Mouse (Mus musculus) liver, embryonic 13.5 days (tissue): ENCODE measurements at regions not wholly inside any gene's neighbourhood (a gene's known extent, or its start where the extent isn't known, plus 50 kb on each side); places are given as distances from the start of the nearest gene placed in this dataset.

Source experiments
- ATAC-seq: fragments of 200-750 bp; cut with Nextera tagmentation; 2 replicates; pipeline ENCODE4 v1.8.0; 2017; ENCODE audit warnings: low read depth, mild to moderate bottlenecking, moderate number of reproducible peaks, moderate library complexity
- DNase-seq: peaks from one replicate; pipeline ENCODE4 v3.0.0; 2022
- H3K27ac ChIP-seq: fragments of 300-500 bp; sonication (generic); 2 replicates; pipeline ENCODE4 v1.5.1; 2015; ENCODE audit warnings: moderate library complexity, mild to moderate bottlenecking, inconsistent platforms
- H3K27me3 ChIP-seq: fragments of 300-500 bp; sonication (generic); 2 replicates; pipeline ENCODE4 v1.6.1; 2015; ENCODE audit warnings: mild to moderate bottlenecking, inconsistent platforms
- H3K36me3 ChIP-seq: fragments of 300-500 bp; sonication (generic); 2 replicates; pipeline ENCODE4 v1.6.1; 2015; ENCODE audit warnings: mild to moderate bottlenecking, inconsistent platforms
- H3K4me1 ChIP-seq: fragments of 300-500 bp; sonication (generic); replicated peaks from 2 replicates; pipeline ENCODE4 v1.6.1; 2015; ENCODE audit warnings: inconsistent platforms
- H3K4me2 ChIP-seq: fragments of 300-500 bp; sonication (generic); 2 replicates; pipeline ENCODE4 v1.6.1; 2015; ENCODE audit warnings: inconsistent platforms, mild to moderate bottlenecking, moderate library complexity
- H3K4me3 ChIP-seq: fragments of 300-500 bp; sonication (generic); replicated peaks from 2 replicates; pipeline ENCODE4 v1.5.1; 2015; ENCODE audit warnings: mild to moderate bottlenecking, inconsistent platforms
- H3K9ac ChIP-seq: fragments of 300-500 bp; sonication (generic); 2 replicates; pipeline ENCODE4 v1.6.1; 2015; ENCODE audit warnings: mild to moderate bottlenecking, inconsistent platforms
- H3K9me3 ChIP-seq: fragments of 300-500 bp; sonication (generic); replicated peaks from 2 replicates; pipeline ENCODE4 v1.6.1; 2016; ENCODE audit warnings: inconsistent platforms
- WGBS: fragments of 180-500 bp; shearing (Covaris S2); methylation state at CpG from one replicate; pipeline ENCODE4 v1.1.7; 2015; ENCODE audit not compliant: insufficient replicate concordance; 5-methylcytosine and 5-hydroxymethylcytosine counted together

DNA sequence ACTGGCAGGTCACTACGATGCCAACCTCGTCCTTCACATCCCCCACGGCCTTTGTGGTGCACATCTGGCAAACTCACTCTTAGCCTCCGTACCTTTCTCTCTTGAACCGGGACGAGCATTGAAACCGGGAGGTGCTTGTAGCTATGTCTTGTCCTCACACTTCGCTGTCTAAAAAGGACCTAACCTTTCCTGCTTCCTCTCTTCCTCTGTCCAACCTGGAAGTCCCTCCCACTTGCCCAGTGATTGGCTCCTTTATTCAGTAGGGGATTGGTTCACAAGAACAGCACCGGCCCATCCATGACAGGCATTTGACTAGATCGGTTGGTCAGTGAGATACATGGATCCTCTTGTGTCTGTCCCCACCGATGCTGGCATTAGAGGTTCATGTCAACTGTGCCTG, 93.8 kb upstream of the Psmd7 start:
- DNase-seq, result no peak
- no peaks in the 10 kb centered on the region for H3K27me3 ChIP-seq
- WGBS, result 77% methylated on average over 11 of the region's 11 CpGs
- H3K4me2 ChIP-seq, result no peak overlapping the region
- H3K4me3 ChIP-seq, result no peak overlapping the region
- no peaks in the 10 kb centered on the region for H3K36me3 ChIP-seq
- no peaks in the 10 kb centered on the region for H3K9me3 ChIP-seq
- H3K9ac ChIP-seq, result no peak overlapping the region
- ATAC-seq, result no peak
- H3K27ac ChIP-seq, result no peak overlapping the region
- H3K4me1 ChIP-seq, result no peaks in the 10 kb centered on the region

DNA sequence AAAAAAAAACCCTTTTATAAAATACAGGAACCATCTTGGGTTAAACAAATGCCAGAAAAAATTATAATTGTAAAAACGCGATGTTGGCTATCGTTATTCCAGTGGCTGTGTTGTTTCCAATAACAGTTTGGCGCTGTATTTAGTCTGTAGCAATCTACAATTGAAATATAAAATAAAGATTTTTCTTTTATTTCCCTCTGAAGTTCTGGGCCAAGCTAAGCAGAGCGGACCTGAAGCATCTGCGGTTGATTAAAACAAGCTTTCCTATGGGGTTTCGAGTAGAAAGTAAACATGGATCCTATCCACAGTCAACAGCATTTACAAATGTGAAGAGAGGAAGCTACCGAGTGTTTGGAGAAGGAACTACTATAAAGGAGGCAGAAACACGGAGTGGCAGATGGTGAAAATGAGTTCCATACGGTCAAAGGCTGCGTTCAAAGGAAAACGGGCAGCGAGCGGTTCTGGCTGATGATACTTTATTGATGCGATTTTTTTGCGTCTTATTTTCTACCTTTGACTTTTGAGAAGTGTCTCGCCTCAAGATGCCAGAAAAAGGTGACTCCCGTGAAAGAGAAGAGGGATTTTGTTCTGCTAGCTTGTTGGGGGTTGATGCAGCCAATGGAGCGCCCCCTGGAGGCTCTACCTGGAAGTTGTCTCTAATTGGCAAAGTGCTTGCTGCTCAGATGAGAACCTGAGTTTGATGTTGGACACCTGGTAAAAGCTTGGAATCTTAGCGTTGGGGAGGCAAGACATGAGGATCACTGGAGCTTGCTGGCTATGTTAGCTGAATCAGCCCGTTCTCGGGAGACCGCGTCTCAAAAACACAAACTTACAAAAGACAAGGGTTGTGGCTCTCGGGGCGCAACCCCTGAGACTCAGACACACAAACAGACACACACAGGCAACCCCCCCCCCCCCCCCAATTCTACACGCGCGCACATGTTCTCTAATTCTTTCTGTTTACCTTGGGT, 96.7 kb upstream of the Psmd7 start:
- no peak overlapping the region for H3K4me3 ChIP-seq
- no peaks in the 10 kb centered on the region for H3K27me3 ChIP-seq
- ATAC-seq (no peak), DNase-seq (no peak)
- H3K36me3 ChIP-seq, result no peaks in the 10 kb centered on the region
- H3K9me3 ChIP-seq, result no peaks in the 10 kb centered on the region
- WGBS, result 61% methylated on average over 29 of the region's 29 CpGs
- no peak overlapping the region for H3K27ac ChIP-seq
- no peak overlapping the region for H3K4me2 ChIP-seq
- H3K4me1 ChIP-seq, result no peaks in the 10 kb centered on the region
- H3K9ac ChIP-seq, result no peak overlapping the region

DNA sequence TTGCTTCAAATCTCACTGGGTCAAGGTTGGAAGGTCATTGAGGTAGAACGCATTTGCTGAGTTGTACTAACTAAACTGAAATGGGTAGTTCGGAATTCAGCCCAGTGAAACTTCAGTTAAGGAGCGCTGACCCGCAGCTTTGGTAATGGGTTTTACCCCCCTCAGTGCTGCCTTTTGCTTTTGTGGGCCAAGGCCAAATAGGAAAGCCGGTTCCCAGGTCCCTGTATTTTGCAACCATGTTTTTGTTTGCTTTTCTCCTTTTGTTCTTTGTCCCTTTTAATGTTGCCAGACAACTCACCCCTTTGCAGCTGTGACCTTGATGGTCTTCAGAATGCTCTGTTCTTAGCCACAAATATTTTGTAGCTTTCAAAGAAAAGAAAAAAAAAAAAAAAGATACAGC, 98.7 kb upstream of the Psmd7 start:
- H3K4me3 ChIP-seq, result no peak overlapping the region
- no peaks in the 10 kb centered on the region for H3K4me1 ChIP-seq
- no peak overlapping the region for H3K4me2 ChIP-seq
- H3K9ac ChIP-seq, result no peak overlapping the region
- DNase-seq (no peak), ATAC-seq (no peak)
- no peaks in the 10 kb centered on the region for H3K27me3 ChIP-seq
- H3K27ac ChIP-seq, result no peak overlapping the region
- H3K9me3 ChIP-seq, result no peaks in the 10 kb centered on the region
- H3K36me3 ChIP-seq, result no peaks in the 10 kb centered on the region
- 59% methylated on average over 5 of the region's 5 CpGs for WGBS

DNA sequence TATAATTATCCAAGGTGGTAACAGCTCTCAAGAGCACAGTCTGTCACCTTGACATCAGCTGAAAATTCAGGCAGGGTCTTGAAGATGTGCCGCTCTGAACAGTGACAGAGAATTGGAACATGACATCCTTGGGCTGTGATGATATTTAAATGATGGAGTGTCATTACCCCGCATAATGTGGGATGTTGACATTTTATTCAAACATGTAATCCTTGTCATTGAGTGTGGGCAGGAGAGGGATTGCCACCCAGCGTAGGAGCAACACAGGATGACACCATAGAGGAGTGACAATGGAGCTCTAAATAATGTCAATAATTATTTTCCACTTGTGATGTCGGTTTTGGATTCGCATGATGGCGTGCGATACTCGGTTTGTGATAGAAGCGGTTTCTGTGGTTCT, 99.3 kb upstream of the Psmd7 start:
- no peaks in the 10 kb centered on the region for H3K27me3 ChIP-seq
- no peak overlapping the region for H3K9ac ChIP-seq
- H3K9me3 ChIP-seq, result no peaks in the 10 kb centered on the region
- H3K27ac ChIP-seq, result no peak overlapping the region; the same call in 1 of the 2 replicates
- no peaks in the 10 kb centered on the region for H3K36me3 ChIP-seq
- WGBS, result 81% methylated on average over 9 of the region's 9 CpGs
- H3K4me2 ChIP-seq, result no peak overlapping the region
- DNase-seq, result no peak
- H3K4me1 ChIP-seq, result no peaks in the 10 kb centered on the region
- H3K4me3 ChIP-seq, result no peak overlapping the region
- no peak for ATAC-seq

DNA sequence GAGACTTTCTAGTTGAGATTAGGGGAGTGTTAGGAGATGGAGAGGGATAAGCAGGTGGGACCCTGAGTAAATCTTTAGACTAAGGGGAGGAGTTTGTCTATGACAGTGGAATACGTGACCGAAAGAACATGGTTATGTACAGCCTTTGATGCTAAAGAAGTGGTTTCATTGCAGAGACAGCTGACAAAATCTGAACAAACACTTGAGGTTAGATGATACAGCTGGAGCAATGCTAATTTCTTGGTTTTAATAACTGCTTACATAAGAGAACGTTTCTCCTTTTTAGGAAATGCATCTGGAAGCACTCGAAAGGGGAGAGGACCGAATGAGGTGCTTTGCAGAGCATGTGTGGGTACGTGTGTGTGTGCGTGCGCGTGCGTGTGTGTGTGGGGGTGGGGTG, 100.8 kb upstream of the Psmd7 start:
- no peak overlapping the region for H3K4me3 ChIP-seq
- no peak overlapping the region for H3K27ac ChIP-seq
- DNase-seq (no peak), ATAC-seq (no peak)
- H3K9ac ChIP-seq, result no peak overlapping the region
- H3K9me3 ChIP-seq, result no peaks in the 10 kb centered on the region
- WGBS, result 79% methylated on average over 10 of the region's 10 CpGs
- H3K27me3 ChIP-seq, result no peaks in the 10 kb centered on the region
- no peak overlapping the region for H3K4me2 ChIP-seq
- no peaks in the 10 kb centered on the region for H3K36me3 ChIP-seq
- no peaks in the 10 kb centered on the region for H3K4me1 ChIP-seq

DNA sequence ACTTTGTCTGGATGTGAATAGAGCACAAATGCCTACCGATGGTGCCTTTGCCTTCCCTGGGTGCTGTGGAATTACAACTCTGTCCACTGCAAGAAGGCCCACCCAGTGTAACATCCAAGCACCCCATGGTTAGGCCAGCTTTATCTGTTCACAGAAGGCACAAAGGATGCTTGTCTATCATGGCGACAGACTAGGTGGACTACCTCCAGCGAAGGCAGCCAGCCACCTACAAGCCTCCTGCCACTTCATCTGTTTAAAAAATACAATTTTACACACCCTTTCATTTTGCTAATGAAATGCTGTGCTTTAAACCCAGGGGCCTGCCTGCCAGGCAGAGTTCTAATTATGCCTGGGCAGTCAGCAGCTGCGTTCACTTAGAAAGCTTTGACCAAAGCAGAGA, 103.0 kb upstream of the Psmd7 start:
- Histone ChIP-seq H3K9ac (no peak overlapping the region), H3K4me2 (no peak overlapping the region), H3K9me3 (no peaks in the 10 kb centered on the region), H3K4me3 (no peak overlapping the region), H3K4me1 (no peaks in the 10 kb centered on the region), H3K36me3 (no peaks in the 10 kb centered on the region), H3K27ac (no peak overlapping the region), H3K27me3 (no peaks in the 10 kb centered on the region)
- WGBS, result 77% methylated on average over 4 of the region's 4 CpGs
- DNase-seq (no peak), ATAC-seq (no peak)

DNA sequence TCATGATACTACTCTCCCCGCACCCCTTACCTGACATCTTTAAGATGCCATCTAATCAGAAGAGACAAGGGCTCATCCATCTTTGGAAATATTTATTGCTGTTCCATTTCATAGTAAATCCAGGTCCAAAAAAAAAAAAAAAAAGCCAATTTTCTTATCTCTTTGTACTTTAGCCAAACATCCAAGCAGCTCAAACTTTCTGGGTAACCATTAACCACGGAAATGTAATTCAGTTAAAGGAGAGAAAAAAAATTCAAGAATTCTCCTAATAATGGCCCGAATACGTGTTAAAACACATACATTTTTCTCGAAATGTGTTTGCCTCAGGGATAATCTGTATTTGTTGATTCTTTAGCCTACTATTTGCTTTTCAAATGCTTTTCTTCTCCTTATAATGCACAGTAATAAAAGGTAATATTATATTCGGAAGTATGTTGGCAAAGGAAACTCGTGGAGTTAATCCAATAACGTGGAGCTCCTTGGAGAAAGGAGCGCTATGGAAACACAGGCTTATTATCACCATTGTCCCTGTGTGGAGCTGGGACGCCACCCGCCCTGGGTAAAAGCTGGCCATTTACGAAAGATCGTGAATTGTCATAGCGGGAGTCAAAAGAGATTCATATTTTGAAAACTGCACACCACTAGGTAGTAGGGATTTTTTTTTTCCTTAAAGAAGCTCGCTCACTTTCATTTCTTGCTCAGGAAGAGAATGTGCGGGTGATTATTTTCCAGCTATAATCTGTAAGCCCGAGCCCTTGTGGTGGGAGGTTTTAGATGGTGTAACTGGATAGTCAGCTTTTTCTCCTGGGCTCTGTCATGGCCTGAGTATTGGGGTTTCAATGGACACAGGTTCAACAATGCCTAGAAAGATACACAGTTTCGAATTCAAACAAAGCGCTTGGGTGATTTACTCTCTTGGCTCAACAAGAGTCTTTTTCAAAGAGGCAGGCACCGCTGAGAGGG, 108.4 kb upstream of the Psmd7 start:
- WGBS, result 66% methylated on average over 20 of the region's 20 CpGs
- no peak overlapping the region for H3K4me3 ChIP-seq
- no peaks in the 10 kb centered on the region for H3K27me3 ChIP-seq
- no peak overlapping the region for H3K9ac ChIP-seq
- DNase-seq (no peak), ATAC-seq (no peak)
- no peaks in the 10 kb centered on the region for H3K4me1 ChIP-seq
- no peak overlapping the region for H3K4me2 ChIP-seq
- no peaks in the 10 kb centered on the region for H3K9me3 ChIP-seq
- H3K27ac ChIP-seq, result no peak overlapping the region
- no peaks in the 10 kb centered on the region for H3K36me3 ChIP-seq

DNA sequence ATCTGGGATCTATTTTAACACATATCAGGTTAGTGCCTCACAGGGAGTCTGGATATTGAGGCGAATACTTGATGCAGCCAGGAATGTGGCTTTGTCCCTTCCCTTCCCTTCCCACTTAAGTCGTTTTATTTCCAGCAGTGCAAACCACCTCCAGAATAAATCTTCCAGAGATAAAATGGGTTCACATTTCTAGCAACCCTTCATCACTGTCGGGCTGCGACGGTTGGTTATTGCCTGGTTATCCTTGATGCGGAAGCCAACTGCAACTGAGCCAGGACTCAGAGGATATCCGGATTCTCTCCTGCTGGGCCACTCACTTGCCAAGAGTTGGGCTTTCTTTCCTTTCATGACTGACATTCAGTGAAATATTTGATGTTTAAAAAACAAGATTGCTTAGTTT, 111.0 kb upstream of the Psmd7 start:
- no peak overlapping the region for H3K4me2 ChIP-seq
- WGBS, result 52% methylated on average over 7 of the region's 7 CpGs
- no peaks in the 10 kb centered on the region for H3K4me1 ChIP-seq
- no peak overlapping the region for H3K9ac ChIP-seq
- no peaks in the 10 kb centered on the region for H3K27me3 ChIP-seq
- no peak overlapping the region for H3K4me3 ChIP-seq
- H3K9me3 ChIP-seq, result no peaks in the 10 kb centered on the region
- H3K36me3 ChIP-seq, result no peaks in the 10 kb centered on the region
- H3K27ac ChIP-seq, result no peak overlapping the region
- no peak for ATAC-seq
- DNase-seq, result no peak

DNA sequence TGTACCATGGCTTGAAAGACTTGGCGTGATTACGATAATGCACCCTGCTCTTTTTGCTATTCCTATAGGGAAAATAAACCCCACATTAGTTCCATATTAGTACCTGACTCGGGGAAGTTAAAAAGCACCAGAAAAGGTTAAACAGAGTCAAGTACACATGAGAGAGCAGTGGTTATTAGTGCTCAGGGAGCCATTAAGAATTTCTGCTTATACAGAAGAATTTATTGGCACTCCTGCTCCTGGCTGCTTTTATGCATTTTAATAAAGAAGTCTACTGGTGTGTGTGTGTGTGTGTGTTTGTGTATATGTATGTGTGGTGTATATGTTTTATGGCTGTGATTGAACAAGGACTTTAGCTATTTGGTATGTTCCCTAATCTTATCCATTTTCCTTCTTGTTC, 111.5 kb upstream of the Psmd7 start:
- no peaks in the 10 kb centered on the region for H3K27me3 ChIP-seq
- WGBS, result 67% methylated on average over 3 of the region's 3 CpGs
- no peak overlapping the region for H3K9ac ChIP-seq
- H3K4me1 ChIP-seq, result no peaks in the 10 kb centered on the region
- H3K9me3 ChIP-seq, result no peaks in the 10 kb centered on the region
- no peak overlapping the region for H3K4me2 ChIP-seq
- ATAC-seq (no peak), DNase-seq (no peak)
- no peak overlapping the region for H3K27ac ChIP-seq
- H3K4me3 ChIP-seq, result no peak overlapping the region
- no peaks in the 10 kb centered on the region for H3K36me3 ChIP-seq

DNA sequence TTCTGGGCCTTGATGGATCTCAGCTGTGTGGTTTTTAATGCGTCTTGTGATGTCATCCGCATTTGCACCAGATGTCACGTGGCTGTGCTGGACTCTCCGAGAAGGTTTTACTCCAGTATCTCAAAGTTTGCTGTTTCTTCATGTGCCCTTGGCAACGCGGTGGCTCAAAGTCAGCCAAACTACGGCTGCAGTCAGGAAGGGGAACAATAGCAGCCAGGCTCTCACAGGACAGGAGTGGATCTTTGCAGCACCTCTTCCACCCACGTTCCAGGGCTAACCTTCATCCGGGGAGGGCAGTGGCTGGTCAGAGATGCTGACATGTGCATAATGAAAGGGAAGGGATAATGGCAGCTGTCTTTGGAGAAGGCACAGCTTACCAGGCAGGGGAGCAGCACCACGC, 127.6 kb upstream of the Psmd7 start:
- Histone ChIP-seq H3K27ac (no peak overlapping the region), H3K36me3 (no peaks in the 10 kb centered on the region), H3K27me3 (no peaks in the 10 kb centered on the region), H3K9me3 (no peaks in the 10 kb centered on the region), H3K4me1 (no peaks in the 10 kb centered on the region), H3K4me3 (no peak overlapping the region), H3K9ac (no peak overlapping the region), H3K4me2 (no peak overlapping the region)
- 71% methylated on average over 10 of the region's 10 CpGs for WGBS
- ATAC-seq (no peak), DNase-seq (no peak)

DNA sequence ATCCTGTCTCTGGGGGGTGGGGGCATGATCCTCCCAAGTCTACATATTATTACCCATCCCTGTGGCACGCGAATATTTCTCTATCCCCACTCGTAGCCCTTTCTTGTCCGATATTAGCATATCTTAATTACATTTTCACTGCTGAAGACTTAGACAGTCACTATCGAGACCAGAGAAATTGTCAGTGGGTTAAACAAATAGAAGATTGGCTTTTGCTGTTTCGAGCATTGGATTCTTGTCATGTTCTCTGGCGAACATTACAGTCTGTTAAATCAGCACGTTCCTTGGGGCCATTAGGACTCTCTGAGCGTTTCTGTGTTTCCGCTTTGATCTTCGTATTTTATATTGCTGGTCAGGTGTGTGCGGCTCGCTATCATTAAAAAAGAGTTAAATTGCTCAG, 129.6 kb upstream of the Psmd7 start:
- no peaks in the 10 kb centered on the region for H3K9me3 ChIP-seq
- H3K27me3 ChIP-seq, result no peaks in the 10 kb centered on the region
- no peaks in the 10 kb centered on the region for H3K4me1 ChIP-seq
- no peak overlapping the region for H3K27ac ChIP-seq
- 75% methylated on average over 13 of the region's 13 CpGs for WGBS
- H3K36me3 ChIP-seq, result no peaks in the 10 kb centered on the region
- H3K4me3 ChIP-seq, result no peak overlapping the region
- H3K9ac ChIP-seq, result no peak overlapping the region
- no peak overlapping the region for H3K4me2 ChIP-seq
- DNase-seq (no peak), ATAC-seq (no peak)
